Mouse (Mus musculus): ENCODE measurements around the gene Stap2. TPM values are rescaled to one million over a fixed set of nuclear protein-coding genes. Genes with fewer than 3 reads are reported as not detected.
A peak's percentile ranks its signal among the peaks of the same experiment; 100 is the strongest.

Stap2 gene
- polyA plus RNA-seq, 1 experiment from 2014 or later: 6.4 TPM

- Histone ChIP-seq H3K4me3 (peak overlapping the region; percentile 67), H3K27me3 (no peaks in the 10 kb centered on the region), H3K9ac (peak overlapping the region; percentile 80), H3K4me2 (peak overlapping the region; percentile 91), H3K27ac (replicated peaks) (peak overlapping the region; percentile 95), H3K36me3 (peaks cover 39% of the 10 kb centered on the region), H3K4me1 (replicated peaks) (peaks cover 41% of the 10 kb centered on the region), H3K9me3 (no peaks in the 10 kb centered on the region)
- WGBS: 75% methylated on average over 14 of the region's 14 CpGs
- ATAC-seq (ENCODE audit: low read depth): no peak
These were observed 4.9 kb upstream of the Stap2 start for GRCm38 (mm10) chr17:56010255-56010654.

- ATAC-seq (ENCODE audit: low read depth): no peak
- H3K4me1 ChIP-seq (replicated peaks): peaks cover 41% of the 10 kb centered on the region
- H3K9ac ChIP-seq: peak overlapping the region; percentile 80
- H3K27ac ChIP-seq (replicated peaks): peak overlapping the region; percentile 95
- no peaks in the 10 kb centered on the region for H3K27me3 ChIP-seq
- H3K4me3 ChIP-seq: peak overlapping the region; percentile 67
- no peaks in the 10 kb centered on the region for H3K9me3 ChIP-seq
- H3K4me2 ChIP-seq: peak overlapping the region; percentile 91
- peaks cover 35% of the 10 kb centered on the region for H3K36me3 ChIP-seq
- WGBS: 41% methylated on average over 2 of the region's 2 CpGs
These were observed 4.5 kb upstream of the Stap2 start for GRCm38 (mm10) chr17:56009962-56010240.

GRCm38 (mm10) chr17:56009088-56009961, 3.9 kb upstream of the Stap2 start:
- Histone ChIP-seq H3K27me3 (no peaks in the 10 kb centered on the region), H3K4me3 (peak overlapping the region; percentile 67), H3K9me3 (no peaks in the 10 kb centered on the region), H3K4me1 (replicated peaks) (peaks cover 41% of the 10 kb centered on the region), H3K4me2 (peak overlapping the region; percentile 91), H3K9ac (peak overlapping the region; percentile 80), H3K27ac (replicated peaks) (peak overlapping the region; percentile 95), H3K36me3 (peaks cover 31% of the 10 kb centered on the region)
- WGBS: 1% methylated on average over 61 of the region's 62 CpGs
- ATAC-seq (ENCODE audit: low read depth): peak; percentile 93

GRCm38 (mm10) chr17:56008356-56009087, 3.1 kb upstream of the Stap2 start:
- H3K4me2 ChIP-seq: peak overlapping the region; percentile 91
- H3K4me1 ChIP-seq (replicated peaks): peaks cover 41% of the 10 kb centered on the region
- H3K4me3 ChIP-seq: peak overlapping the region; percentile 67
- H3K36me3 ChIP-seq: peaks cover 23% of the 10 kb centered on the region
- WGBS: under 1% methylated on average over 21 of the region's 21 CpGs
- peak; percentile 94 for ATAC-seq (ENCODE audit: low read depth)
- peak overlapping the region; percentile 95 for H3K27ac ChIP-seq (replicated peaks)
- H3K27me3 ChIP-seq: peaks cover 4% of the 10 kb centered on the region; the same call in 1 of the 2 replicates
- H3K9me3 ChIP-seq: no peaks in the 10 kb centered on the region
- H3K9ac ChIP-seq: peak overlapping the region; percentile 80

GRCm38 (mm10) chr17:56007444-56008355, 2.3 kb upstream of the Stap2 start:
- 29% methylated on average over 14 of the region's 14 CpGs for WGBS
- Histone ChIP-seq H3K4me3 (peak overlapping the region; percentile 67), H3K4me1 (replicated peaks) (peaks cover 41% of the 10 kb centered on the region), H3K27me3 (peaks cover 4% of the 10 kb centered on the region), H3K27ac (replicated peaks) (peak overlapping the region; percentile 95), H3K4me2 (peak overlapping the region; percentile 91), H3K9me3 (no peaks in the 10 kb centered on the region), H3K36me3 (peaks cover 16% of the 10 kb centered on the region), H3K9ac (peak overlapping the region; percentile 54)
- peak; percentile 27 for ATAC-seq (ENCODE audit: low read depth)

GRCm38 (mm10) chr17:56006956-56007355, 1.6 kb upstream of the Stap2 start:
- peak overlapping the region; percentile 95; the same call in 1 of the 2 replicates for H3K27ac ChIP-seq (replicated peaks)

GRCm38 (mm10) chr17:56003000-56003399, 2.4 kb downstream of the Stap2 start:
- H3K4me3 ChIP-seq: no peak overlapping the region
- H3K4me1 ChIP-seq (replicated peaks): peaks cover 6% of the 10 kb centered on the region
- H3K9me3 ChIP-seq: no peaks in the 10 kb centered on the region
- H3K27me3 ChIP-seq: peaks cover 24% of the 10 kb centered on the region
- no peak overlapping the region for H3K4me2 ChIP-seq
- 90% methylated on average over 3 of the region's 3 CpGs for WGBS
- no peak overlapping the region for H3K27ac ChIP-seq (replicated peaks)
- no peak for ATAC-seq (ENCODE audit: low read depth)
- 0 out of 2 replicates have a peak, but pooled peaks cover under 1% of the 10 kb centered on the region for H3K36me3 ChIP-seq
- no peak overlapping the region for H3K9ac ChIP-seq

More at GRCm38 (mm10) chr17:56006956-56007355, 1.6 kb upstream of the Stap2 start:
- Histone ChIP-seq H3K4me3 (no peak overlapping the region), H3K4me2 (no peak overlapping the region), H3K9ac (no peak overlapping the region), H3K36me3 (peaks cover 9% of the 10 kb centered on the region), H3K27me3 (peaks cover 4% of the 10 kb centered on the region), H3K4me1 (replicated peaks) (peaks cover 35% of the 10 kb centered on the region), H3K9me3 (no peaks in the 10 kb centered on the region)
- no peak for ATAC-seq (ENCODE audit: low read depth)
- 57% methylated on average over 10 of the region's 10 CpGs for WGBS

GRCm38 (mm10) chr17:55999794-56000499, 5.4 kb downstream of the Stap2 start:
- Histone ChIP-seq H3K4me2 (peak overlapping the region; percentile 20), H3K4me1 (replicated peaks) (no peaks in the 10 kb centered on the region), H3K9ac (no peak overlapping the region), H3K27me3 (peaks cover 24% of the 10 kb centered on the region), H3K36me3 (peaks cover 30% of the 10 kb centered on the region), H3K4me3 (no peak overlapping the region), H3K9me3 (no peaks in the 10 kb centered on the region), H3K27ac (replicated peaks) (no peak overlapping the region)
- no peak for ATAC-seq (ENCODE audit: low read depth)
- 6% methylated on average over 30 of the region's 30 CpGs for WGBS

GRCm38 (mm10) chr17:55996007-55996406, 9.4 kb downstream of the Stap2 start:
- Histone ChIP-seq H3K36me3 (peaks cover 69% of the 10 kb centered on the region), H3K9ac (no peak overlapping the region), H3K27ac (replicated peaks) (no peak overlapping the region), H3K4me3 (no peak overlapping the region), H3K4me1 (replicated peaks) (peaks cover 8% of the 10 kb centered on the region; the same call in 1 of the 2 replicates), H3K4me2 (no peak overlapping the region), H3K9me3 (no peaks in the 10 kb centered on the region), H3K27me3 (peaks cover 20% of the 10 kb centered on the region)
- WGBS: 87% methylated on average over 15 of the region's 15 CpGs
- no peak for ATAC-seq (ENCODE audit: low read depth)

GRCm38 (mm10) chr17:55990278-55990898, 15.0 kb downstream of the Stap2 start:
- H3K4me2 ChIP-seq: no peak overlapping the region
- no peak overlapping the region for H3K9ac ChIP-seq
- no peak overlapping the region for H3K27ac ChIP-seq (replicated peaks)
- no peak overlapping the region for H3K4me3 ChIP-seq
- no peak for ATAC-seq (ENCODE audit: low read depth)
- 86% methylated on average over 8 of the region's 8 CpGs for WGBS
- peaks cover 75% of the 10 kb centered on the region for H3K36me3 ChIP-seq
- no peaks in the 10 kb centered on the region for H3K9me3 ChIP-seq
- no peaks in the 10 kb centered on the region for H3K27me3 ChIP-seq
- peaks cover 20% of the 10 kb centered on the region for H3K4me1 ChIP-seq (replicated peaks)

Data from neural tube, embryonic 13.5 days (tissue).